Mouse (Mus musculus) granulocyte monocyte progenitor cell, adult 5-6 weeks (primary cell): ENCODE data around the gene Nup50. TPM values are rescaled to one million over a fixed set of nuclear protein-coding genes. Genes with fewer than 3 reads are reported as not detected.
"Not testable (repeated sequence)": the region's sequence is repeated elsewhere in the genome, so short reads cannot be mapped to it uniquely, and the experiment has no call there.

Experiments used
- ATAC-seq: replicated peaks from 2 replicates; pipeline ENCODE4 v1.8.0; 2016; ENCODE audit warnings: mild to moderate bottlenecking, moderate TSS enrichment, inconsistent platforms; ENCODE audit not compliant: poor library complexity, severe bottlenecking
- total RNA-seq, 2 experiments: library from RNA; stranded (forward) in 1 of 2; stranded (reverse) in 1 of 2; fragments of 200-712, 200-1000 nt in 1 of 2; fragments of >200 nt in 1 of 2; fragmentation: Nextera tagmentation in 1 of 2; gene quantifications; 2 replicates each; pipeline ENCODE4 v1.2.3; 2014 to 2017

The Nup50 gene
- total RNA-seq (2014; fragmentation: Nextera tagmentation), result 45.8 and 48.1 TPM in 2 replicates
- total RNA-seq (2017), result 77.6 and 80.8 TPM in 2 replicates

DNA sequence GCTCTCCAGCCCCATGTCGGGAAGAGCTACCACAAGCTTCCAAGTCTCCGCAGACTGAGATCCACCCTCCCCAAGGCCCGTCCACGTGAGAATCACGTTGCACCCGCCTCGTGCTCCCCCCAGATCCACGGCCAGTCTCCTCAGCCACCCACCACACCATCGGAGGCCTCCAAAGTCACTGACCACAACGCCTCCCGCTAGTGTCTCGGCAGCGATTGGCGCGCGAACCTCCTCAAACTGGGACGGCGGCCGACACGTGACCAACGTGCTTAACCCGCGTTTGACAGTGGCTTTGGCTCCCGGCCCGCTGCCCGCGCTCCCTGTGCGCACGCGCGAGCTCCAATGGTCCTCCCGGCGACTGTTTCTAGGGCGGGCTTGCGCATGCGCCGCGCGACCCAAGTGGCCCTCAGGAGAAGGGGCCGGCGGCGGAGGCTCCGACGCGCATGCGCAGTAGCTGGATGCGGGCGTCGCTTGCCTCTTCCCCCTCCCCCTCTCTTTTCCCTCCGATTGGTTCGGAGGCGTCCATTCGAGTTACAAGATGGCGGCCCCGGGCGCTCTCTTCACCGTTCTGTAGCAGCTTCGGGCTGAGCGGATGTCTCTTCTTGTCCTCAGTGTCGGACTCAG lies at the start of gene Nup50:
Gene Nup50 (plus strand): TSS at position 528 of the 624 bp plus-strand sequence.
- ATAC-seq, result peak; percentile 85

DNA sequence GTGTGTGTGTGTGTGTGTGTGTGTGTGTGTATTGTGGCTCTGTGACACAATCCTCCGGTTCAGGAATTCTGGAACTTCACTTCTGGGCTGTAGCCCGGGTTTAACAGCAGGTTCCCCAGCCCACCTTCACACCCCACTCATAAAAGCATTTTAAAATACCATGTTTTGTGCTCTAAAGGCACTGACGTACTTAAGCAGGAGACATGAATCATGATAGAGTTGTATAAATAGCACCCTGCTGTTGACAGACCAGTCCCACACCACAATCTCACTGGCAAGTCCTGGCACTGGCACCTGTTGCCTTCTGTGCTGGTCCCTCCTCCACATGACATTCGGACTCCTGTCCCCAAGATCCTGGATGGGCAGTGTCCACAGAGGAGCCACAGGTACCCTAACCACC lies 49.3 kb upstream of the Nup50 start:
- no peak for ATAC-seq

DNA sequence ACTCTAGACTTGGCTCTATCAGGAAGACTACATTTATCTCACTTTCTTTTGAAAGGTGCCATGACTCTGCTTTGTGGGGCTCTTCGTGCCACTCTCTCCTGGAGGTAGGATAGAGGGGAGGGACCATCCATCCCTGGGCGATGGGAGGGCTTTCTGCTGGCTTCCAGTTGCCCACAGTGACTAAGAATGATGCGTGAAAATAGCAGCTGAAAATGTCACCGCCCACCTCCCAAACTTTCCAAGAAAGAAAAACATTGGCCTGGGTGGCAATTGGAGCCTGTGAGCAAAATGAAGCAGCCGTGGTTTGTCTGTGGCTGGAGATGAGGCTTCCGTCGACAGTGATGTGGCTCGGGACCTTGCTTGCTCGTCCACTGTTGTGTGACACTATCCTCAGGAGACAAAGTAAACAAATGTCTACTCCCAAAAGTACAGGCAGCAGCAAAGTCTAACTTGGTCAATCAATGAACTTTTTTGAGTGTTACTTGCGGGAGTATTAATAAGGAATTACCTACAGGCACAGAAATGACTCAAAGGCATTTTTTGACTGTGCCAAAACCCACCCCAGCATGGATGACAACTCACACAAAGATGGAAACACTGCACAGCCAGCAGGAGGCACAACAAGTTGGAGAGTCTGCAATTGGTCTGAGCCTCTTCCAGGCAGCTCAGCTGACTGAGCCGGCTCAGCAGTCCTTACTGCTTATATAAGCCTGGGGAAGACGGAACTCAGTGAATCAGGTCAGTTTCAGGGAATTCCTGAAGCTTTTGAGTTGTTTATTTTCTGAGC lies 46.0 kb upstream of the Nup50 start:
- no peak for ATAC-seq

DNA sequence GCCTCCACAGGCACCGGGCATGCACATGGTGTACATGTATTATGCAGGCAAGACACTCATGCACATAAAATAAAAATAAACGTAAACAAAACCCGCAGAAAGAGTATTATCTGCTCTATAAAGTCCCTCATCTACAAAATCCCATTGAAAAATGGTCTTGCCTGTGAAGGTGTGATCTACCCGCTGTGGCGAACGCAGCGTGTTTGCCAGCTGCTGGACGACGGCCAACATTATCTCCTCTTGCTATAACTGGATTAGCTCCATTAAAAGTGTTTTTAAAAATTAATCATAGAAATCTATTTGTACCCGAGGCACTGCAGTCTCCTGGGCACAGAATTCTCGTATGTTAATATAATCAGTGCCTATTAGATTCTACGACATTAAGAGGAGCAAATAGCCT lies 35.1 kb upstream of the Nup50 start:
- no peak for ATAC-seq

DNA sequence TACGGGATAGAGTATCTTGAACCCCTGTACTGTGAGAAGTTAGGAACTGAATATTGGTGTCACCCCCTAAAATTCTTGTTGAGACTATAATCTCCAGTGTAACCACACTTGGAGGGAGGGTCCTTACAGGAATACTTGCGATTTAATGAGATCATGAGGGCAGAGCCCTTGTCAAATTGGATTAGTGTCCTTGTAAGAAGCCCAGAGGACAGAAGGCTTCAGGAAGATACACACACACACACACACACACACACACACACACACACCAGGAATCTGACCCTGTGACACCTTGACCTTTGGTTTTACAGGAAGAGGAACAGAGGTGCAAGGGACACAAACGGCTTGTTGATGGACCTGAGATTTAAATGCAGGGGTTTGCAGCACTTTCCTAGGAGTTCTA lies 32.0 kb upstream of the Nup50 start:
- ATAC-seq, result no peak

DNA sequence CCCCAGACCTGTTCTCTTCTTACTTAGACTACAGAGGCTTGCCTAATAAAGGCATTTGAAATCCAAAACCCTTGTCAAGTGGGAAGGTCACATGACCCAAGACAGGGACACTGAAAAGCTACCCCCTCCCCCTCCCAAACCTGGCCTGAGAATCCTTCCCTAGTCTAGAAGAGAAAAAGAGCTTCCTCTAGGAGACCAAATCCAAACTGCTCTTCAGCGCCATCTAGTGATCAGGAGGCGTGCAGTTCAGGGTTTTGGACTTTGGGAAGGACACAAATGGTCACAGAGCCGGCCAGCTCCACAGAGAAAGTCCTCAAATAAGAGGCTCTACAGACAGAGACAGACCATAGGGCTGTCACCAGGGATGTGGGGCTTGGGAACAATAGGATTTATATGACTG lies 31.6 kb upstream of the Nup50 start:
- peak; percentile 69; the same call in 1 of the 2 replicates for ATAC-seq

DNA sequence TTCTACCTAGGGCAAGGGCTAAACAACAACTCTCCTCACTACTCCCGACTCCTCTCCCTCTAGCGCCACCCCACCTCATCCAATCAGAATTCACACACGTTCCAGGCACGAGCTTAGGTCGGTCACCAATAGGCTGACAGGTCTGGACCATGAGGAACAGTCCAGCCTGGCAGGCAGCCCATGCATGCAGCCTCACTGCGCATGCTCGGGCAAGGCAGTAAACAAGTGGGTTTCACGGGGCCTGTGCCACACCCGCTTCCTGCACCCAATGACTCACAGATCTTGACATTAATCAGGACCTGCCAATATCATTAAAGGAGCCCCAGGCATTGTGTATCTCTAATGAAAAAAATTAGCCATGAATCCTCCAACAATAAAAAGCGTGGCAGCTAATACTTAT lies 27.0 kb upstream of the Nup50 start:
- not testable (repeated sequence) for ATAC-seq

DNA sequence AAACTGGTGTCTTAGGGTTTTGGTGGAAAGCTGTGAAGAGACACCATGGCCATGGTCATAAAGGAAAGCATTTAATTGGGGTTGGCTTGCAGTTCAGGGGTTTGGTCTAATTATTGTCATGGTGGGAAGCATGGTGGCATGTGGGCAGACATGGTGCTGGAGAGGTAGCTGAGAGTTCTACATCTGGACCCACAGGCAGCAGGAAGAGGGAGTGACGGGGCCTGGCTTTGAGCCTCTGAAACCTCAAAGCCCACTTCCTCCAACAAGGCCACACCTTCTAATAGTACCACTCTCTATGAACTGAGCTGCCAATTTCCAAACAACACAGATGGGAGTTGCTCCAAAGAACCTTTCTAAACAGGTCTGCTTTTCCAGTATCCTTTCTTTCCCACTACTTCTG lies 26.5 kb upstream of the Nup50 start:
- no peak for ATAC-seq

DNA sequence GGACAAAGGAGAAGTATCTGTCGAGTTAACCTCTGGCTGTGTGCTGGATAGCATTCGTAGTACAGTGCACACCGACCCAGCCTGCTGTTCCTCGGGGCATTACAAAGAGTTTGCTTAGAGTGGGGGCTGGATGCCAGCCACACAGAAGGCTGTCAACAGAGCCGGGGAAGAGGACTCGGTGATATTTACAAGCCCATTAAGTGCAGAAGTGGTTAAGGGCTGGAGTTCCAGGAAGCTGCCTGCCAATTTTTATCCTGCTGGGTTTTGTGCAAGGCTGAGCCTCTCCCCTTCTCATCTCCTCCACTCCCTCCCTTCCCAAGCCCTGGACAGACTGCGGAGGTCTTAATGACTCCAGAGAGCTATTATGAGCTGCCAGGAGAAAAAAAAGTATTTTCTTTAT lies 25.1 kb upstream of the Nup50 start:
- ATAC-seq, result no peak

DNA sequence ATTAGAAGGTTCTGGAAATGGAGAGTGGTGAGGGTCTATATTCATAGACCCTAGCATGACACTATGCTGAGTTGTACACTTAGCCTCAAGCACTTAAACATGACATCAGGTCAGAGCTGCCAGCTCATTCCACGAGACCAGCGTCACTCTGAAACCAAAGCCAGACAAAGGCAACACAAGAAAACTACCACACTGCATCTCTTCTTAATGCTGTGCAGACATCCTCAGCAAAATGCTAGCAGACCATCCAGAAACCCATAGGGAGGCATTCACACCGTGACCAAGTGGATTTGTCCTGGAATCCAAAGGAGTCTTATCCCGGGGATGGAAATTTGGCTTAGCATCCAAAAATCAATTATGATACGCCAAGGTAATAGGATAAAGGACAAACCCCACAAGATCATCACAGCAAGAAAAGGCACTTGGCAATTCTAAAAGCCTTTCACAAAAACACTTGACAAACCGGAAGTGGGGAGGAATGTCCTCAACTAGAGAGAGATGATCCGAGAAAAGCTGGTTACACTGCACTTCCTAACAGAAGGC lies 19.3 kb upstream of the Nup50 start:
- no peak for ATAC-seq

DNA sequence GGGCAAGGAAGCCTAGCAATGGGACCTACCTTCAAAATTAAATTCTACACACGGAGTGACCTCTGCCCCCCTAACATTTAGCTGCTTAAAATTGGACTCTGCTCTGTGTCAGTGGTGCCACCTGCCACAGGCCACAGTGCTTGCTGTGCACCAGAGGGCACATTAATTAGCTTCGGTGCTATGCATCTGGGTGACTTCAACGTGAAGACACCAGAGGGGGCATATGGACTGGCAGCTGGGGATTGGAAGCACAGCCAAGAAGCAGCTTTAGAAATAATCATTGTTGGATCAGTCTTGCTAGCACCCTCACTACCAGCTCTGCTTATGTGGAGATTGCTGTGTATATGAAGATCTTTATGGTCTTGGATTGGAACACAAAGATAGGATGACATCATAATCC lies 10.0 kb upstream of the Nup50 start:
- ATAC-seq, result no peak

DNA sequence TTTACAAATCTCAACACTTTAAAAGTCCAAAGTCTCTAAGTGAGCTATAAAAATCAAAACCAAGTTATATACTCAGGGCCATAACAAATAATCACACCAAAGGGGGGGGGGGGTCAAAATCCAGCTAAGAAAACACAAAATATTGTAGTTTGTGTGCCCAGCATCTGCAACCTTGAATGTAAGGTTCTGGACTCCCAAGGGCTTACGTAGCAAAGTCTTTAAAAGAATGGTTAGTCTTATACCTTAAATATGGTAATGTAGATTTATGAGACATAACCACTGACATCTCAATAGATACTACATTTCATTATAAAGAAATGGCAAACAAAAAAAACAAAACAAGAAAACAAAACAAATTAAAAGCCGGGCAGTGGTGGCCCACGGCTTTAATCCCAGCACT lies 3.3 kb upstream of the Nup50 start, which contains the start of gene Gm29666:
Gene Gm29666 (minus strand): TSS at position 101 of the 400 bp plus-strand sequence.
- no peak for ATAC-seq

DNA sequence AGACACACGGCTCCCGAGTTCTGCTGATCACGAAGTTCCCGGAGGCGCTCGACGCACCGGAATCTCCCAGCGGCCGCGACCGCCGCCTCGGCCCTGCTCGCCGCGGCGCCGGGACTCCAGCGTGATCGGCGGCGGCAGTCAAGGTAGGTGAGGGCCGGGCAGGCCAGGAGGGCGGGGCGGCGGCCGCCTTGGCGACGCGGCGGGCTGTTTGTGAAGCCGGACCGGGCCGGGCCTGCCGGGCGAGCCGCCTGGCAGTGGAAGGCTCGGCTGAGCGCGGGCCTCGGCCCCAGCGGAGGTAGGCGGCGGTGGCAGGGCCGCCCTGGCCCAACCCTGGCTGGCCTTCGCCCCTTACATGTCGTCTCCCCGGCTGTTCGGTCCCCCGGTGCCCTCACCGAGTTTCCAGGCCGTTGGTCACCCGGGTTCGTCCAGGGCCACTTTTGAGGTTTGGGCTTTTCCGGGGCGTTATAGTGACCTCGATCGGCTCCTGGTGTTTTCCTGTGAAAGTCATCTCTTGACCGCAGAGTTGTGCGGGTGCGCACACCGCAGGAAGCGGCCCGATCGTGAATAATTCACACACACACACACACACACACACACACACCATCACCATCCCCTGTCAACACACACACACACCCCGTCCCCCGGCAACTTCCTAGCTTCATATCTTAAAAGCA lies 434 bp downstream of the Nup50 start:
- ATAC-seq, result peak; percentile 33

DNA sequence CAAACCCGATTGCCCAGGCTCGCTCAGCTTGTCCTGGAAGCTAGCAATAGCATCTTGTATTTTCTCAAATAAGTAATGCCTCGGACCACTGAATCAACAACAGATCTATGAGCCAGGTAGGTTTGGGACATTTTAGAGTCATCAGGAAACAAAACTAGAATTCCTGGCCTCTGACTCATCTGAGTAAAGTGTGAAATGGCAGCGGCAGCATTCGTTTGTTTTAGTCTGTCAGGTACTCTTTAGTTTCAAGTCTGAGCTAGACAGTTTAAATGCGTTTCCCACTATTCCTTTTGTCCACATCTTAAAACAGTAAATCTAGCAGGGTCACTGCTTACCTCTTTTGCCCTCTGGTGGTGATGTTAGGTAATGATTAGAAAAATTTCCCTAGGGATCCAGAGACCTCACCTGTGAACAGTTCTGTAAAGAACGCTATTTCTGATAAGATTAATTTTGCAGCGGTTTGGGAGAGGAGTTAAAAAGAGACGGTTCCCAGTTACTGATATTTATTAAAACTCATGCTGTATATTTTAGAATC lies 1.6 kb downstream of the Nup50 start:
- ATAC-seq, result no peak

DNA sequence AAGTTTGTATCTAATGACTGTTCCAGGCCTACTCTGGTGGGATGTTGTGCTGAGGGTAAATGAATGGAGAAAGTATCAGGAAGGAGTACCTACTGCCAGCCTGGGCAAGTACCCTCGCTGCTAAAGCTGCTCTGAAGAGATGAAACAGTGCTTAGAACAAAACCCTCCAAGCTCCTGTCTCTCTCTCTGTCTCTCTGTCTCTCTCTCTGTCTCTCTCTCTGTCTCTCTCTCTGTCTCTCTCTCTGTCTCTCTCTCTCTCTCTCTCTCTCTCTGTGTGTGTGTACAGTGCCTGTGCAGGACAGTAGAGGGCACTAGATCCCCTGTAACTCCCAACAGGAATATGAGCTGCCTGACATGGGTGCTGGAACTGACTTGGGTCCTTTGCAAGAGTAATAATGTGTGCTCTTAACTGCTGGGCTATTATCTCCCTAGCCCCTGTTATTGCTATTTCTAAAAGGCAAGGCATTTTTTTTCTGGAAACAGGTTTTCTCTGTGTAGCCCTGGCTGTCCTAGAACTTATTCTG lies 2.3 kb downstream of the Nup50 start:
- 0 out of 2 replicates have a peak, but pooled peaks have one; percentile 23 for ATAC-seq

DNA sequence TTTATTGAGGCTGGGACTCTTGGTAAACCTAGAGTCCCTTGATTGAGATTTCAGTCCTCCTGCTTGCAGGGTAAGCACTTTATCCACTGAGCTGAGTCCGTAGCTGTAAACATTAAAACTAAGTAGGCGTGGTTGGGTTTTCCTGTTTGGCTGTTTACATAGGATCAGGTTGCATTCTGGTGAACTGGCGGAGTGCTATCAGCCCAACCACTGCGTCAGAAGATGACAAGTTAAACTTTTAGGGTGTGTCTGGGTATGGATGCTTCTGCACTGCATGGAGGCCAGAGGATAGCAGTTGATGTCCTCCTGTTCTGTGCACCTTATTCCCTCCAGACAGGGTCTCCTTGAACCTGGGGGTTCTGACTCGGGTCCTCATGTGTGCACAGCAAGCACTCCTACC lies 9.1 kb downstream of the Nup50 start:
- no peak for ATAC-seq

DNA sequence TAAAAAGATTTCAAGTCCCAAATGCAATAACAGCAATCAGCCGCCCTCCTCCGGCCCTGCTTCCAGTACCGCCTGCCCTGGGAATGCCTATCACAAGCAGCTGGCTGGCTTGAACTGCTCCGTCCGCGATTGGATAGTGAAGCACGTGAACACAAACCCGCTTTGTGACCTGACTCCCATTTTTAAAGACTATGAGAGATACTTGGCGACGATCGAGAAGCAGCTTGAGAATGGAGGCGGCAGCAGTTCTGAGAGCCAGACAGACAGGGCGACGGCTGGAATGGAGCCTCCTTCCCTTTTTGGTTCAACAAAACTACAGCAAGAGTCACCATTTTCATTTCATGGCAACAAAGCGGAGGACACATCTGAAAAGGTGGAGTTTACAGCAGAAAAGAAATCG lies 11.7 kb downstream of the Nup50 start:
- ATAC-seq, result no peak

DNA sequence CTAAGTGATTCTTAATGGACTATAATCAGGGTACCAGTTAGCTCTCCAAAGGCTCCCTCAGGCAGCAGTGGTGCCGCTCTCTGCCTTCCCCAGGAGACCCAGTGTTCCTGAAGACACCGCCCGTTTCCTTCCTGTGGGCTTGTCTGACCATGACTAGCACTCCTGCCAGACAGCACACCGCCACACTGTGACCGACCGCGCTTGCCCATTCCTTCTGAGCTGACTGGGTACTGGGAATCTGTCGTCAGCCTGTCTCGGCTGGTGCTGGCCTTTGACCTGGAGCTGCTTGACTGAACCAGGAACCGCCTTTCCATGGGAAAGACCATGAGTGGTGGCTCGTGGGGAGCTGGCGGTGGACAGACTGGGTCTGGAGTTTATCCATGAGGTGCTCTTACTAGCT lies 16.9 kb downstream of the Nup50 start:
- ATAC-seq, result no peak

DNA sequence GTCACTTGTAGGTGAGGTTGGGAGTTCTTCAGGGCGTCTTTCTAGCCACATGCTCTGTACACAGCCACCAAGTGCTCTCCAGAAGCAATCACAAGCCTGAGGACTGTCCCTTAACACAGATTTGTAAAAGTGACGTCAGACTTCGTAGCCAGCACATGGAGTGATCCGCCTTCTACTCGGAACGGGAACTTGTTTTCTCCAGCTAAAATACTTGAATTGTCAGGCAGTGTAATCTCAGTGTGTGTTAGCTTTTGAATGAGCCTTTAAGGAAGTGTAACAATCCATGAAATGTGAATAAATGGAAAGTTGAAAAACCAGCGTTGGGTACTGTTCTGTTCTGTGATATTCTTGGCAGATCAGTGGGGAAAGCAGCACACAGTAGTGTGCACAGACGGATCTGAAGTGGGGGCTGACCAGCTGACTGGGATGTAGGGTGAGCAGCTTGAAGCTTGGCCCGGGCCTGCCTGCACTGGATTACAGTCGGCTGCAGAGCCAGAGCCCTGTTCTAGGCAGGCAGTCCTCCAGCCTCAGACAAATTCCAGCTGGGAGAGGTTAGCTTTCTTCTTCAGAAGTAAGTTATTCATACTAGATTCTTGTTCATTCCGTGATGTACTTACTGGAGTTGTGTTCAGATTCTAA lies 19.6 kb downstream of the Nup50 start:
- ATAC-seq, result no peak

DNA sequence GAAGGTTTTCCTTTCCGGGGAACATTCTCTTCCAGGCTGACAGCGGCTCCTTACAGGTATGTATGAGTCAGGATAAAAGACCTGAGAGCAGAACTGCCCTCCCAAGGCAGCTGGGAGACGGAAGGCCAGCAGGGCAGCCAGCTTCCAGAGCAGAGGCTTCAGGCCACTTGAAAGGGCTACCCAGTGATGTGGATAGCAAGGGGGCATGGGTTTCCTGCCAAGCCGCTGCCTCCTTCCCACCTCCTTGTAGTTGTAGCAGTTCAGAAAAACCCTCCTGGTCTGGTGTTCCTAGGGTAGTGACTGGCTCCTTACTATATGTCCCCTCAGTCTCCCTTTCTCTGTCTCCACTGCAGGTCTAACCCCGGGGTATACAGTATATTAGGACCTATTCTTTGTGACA lies 21.1 kb downstream of the Nup50 start:
- no peak for ATAC-seq
